Mouse (Mus musculus) urinary bladder, postnatal 10 days (tissue): ENCODE results near the gene Anapc1.

ENCODE experiments used
- DNase-seq: peaks from one replicate; pipeline ENCODE4 v3.0.0; 2022; ENCODE audit warnings: low spot score

The Anapc1 gene

DNA sequence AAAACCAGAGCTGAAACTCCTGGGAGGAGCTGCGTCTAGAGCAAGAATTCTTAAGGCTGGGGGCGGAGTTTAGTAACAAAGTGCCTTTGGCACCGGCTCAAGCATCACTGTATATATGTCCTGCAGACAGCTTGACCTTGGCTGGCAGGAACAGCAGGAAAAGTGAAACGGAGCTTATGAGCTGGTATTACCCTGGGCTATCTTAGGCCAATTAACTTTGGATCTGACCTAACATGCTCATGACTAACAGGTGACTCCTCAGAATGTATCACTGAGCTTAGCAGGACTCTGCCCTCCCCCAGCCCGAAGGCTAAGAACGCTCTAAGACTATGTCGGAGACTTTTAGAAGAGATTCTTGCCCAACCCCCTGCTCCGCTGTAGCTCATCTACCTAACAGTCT is 121.3 kb downstream of the Anapc1 start:
- DNase-seq, result no peak

- DNase-seq, result no peak
Observed at GRCm38 (mm10) chr2:128564195-128564594, 123.0 kb downstream of the Anapc1 start.
